Mouse (Mus musculus): ENCODE measurements around the gene Prc1. TPM values are rescaled to one million over a fixed set of nuclear protein-coding genes. Genes with fewer than 3 reads are reported as not detected.
A peak's percentile ranks its signal among the peaks of the same experiment; 100 is the strongest.

Prc1 gene
- total RNA-seq (2014; rRNA removed) (0.74 and 1.5 TPM in 2 replicates), polyA plus RNA-seq (2012; rRNA removed) (0.21 and 0.32 TPM in 2 replicates)

DNA sequence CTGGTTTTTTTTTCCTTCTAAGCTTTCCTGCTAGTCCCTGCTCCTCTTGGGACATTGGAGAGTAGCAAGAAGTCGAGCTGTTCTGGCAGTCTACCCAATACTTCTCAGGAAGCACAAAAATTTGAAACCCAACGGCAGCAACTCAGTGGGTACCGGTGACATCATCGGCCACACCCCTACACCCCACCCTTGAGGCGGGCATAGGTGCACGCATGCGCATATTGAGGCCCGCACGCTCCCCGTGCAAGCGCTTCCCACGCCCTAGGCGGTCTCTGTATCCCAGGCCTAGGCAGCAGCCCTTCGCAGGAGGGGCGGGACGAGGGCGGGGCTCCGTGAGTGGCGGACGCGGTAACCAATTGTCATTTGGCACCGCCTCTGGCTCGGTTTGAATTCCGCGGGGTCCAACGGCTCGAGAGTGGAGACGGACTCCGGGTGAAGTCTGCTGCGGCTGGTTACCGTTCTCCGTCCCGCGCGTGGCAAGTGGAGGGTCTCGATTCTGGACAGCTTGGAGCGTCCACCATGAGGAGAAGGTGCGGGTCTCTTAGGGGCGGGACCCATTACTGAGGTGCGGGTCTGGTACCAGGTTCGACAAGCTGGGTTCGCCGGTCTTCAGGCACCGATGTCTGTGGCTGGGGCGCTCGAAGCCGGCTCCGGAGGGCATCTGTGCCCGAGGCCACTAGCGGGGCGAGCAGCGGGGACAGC is at the start of gene Prc1:
Gene Prc1 (plus strand): TSS at position 389 of the 702 bp plus-strand sequence.
- TF ChIP-seq POLR2A (IDR thresholded peaks at IDR 0.05; ENCODE audit: extremely low read depth, insufficient read depth, low read length) (no peak), CTCF (IDR thresholded peaks at IDR 0.05; ENCODE audit: low read depth, low read length) (no peak)
- Histone ChIP-seq H3K27ac (replicated peaks; ENCODE audit: insufficient read depth, low read depth, low read length) (no peak within 1 kb of the TSS), H3K4me3 (ENCODE audit: insufficient read depth, low read depth, low read length) (peak within 1 kb of the TSS; percentile 68), H3K79me2 (ENCODE audit: control insufficient read depth, insufficient read depth, low read length) (no peaks in the 10 kb centered on the region), H3K36me3 (ENCODE audit: control insufficient read depth, insufficient read depth, low read length) (no peaks in the 10 kb centered on the region), H3K27me3 (ENCODE audit: control insufficient read depth, insufficient read depth, low read length) (no peaks in the 10 kb centered on the region), H3K4me1 (ENCODE audit: control insufficient read depth, insufficient read depth, low read length) (no peaks in the 10 kb centered on the region), H3K9ac (ENCODE audit: low read depth, low read length) (peak within 1 kb of the TSS; percentile 54)
- under 1% methylated on average over 52 of the region's 52 CpGs for WGBS
- peak; percentile 85 for DNase-seq (ENCODE audit: extremely low read depth, low read depth, low spot score)

DNA sequence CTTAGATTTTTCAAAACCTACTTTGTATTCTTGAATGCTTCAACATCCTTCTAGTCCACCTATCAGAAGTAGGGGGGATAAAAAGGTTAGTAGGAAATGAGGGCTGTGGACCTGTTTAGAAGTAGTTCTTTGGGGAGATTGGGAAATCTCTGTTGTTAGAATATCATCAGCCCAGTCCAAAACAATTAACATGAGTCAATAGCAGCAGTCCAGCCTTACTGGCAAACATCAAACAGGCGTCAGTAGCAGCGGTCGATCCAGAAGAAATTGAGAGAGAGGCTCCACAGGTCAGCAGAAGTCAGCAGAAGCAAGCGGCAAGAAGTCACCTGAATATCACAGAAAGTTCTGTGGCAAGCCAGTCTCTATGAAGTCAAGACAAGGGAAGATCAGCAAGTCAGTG is 49.4 kb upstream of the Prc1 start:
- Histone ChIP-seq H3K4me3 (ENCODE audit: insufficient read depth, low read depth, low read length) (no peak overlapping the region), H3K27ac (replicated peaks; ENCODE audit: insufficient read depth, low read depth, low read length) (peak overlapping the region; percentile 68), H3K36me3 (ENCODE audit: control insufficient read depth, insufficient read depth, low read length) (peaks cover 2% of the 10 kb centered on the region; the same call in 1 of the 2 replicates), H3K27me3 (ENCODE audit: control insufficient read depth, insufficient read depth, low read length) (no peaks in the 10 kb centered on the region), H3K9ac (ENCODE audit: low read depth, low read length) (no peak overlapping the region), H3K4me1 (ENCODE audit: control insufficient read depth, insufficient read depth, low read length) (peaks cover 19% of the 10 kb centered on the region), H3K79me2 (ENCODE audit: control insufficient read depth, insufficient read depth, low read length) (no peaks in the 10 kb centered on the region)
- TF ChIP-seq POLR2A (IDR thresholded peaks at IDR 0.05; ENCODE audit: extremely low read depth, insufficient read depth, low read length) = no peak
- TF ChIP-seq CTCF (IDR thresholded peaks at IDR 0.05; ENCODE audit: low read depth, low read length) = no peak
- WGBS = 37% methylated on average over 4 of the region's 4 CpGs
- peak; percentile 91 for DNase-seq (ENCODE audit: extremely low read depth, low read depth, low spot score)

DNA sequence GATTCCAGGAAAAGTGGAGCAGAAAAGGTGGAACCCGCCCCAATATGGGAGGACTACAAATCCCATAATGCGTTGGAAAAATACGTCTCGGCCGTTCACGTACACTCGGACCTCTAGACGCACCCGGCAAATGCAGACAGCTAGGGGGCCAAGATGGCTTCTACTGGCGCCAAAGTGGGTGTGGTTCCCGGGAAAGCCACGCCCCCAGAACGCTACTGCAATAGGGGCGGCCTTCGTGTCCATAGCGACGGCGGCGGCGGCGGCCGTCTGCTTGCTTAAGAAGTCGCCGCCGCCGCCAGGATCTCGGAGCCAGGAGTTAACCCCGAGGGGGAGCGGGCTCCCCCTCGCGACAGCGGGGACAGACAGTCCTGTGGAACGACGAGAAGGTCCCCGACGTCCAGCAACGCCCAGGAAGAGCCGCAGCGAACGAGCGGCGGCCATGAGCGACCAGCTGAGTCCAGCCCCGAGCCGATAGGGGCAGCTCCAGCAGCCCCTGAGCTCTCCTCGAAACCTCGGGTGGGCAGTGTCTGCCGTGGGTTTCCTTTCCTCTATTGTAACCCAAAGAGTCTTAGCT is 48.0 kb upstream of the Prc1 start, which contains the start of gene Ttll13:
Gene Ttll13 (plus strand): TSS at position 229 of the 574 bp plus-strand sequence.
- H3K79me2 ChIP-seq (ENCODE audit: control insufficient read depth, insufficient read depth, low read length) = no peaks in the 10 kb centered on the region
- peak within 1 kb of the TSS; percentile 71 for H3K4me3 ChIP-seq (ENCODE audit: insufficient read depth, low read depth, low read length)
- under 1% methylated on average over 48 of the region's 48 CpGs for WGBS
- H3K9ac ChIP-seq (ENCODE audit: low read depth, low read length) = peak within 1 kb of the TSS; percentile 72
- H3K27me3 ChIP-seq (ENCODE audit: control insufficient read depth, insufficient read depth, low read length) = no peaks in the 10 kb centered on the region
- peaks cover 12% of the 10 kb centered on the region for H3K4me1 ChIP-seq (ENCODE audit: control insufficient read depth, insufficient read depth, low read length)
- no peaks in the 10 kb centered on the region for H3K36me3 ChIP-seq (ENCODE audit: control insufficient read depth, insufficient read depth, low read length)
- DNase-seq (ENCODE audit: extremely low read depth, low read depth, low spot score) = peak; percentile 90
- peak; percentile 49 for TF ChIP-seq CTCF (IDR thresholded peaks at IDR 0.05; ENCODE audit: low read depth, low read length)
- TF ChIP-seq POLR2A (IDR thresholded peaks at IDR 0.05; ENCODE audit: extremely low read depth, insufficient read depth, low read length) = 0 out of 2 replicates have a peak, but pooled peaks have one; percentile 34
- H3K27ac ChIP-seq (replicated peaks; ENCODE audit: insufficient read depth, low read depth, low read length) = peak within 1 kb of the TSS; percentile 75

DNA sequence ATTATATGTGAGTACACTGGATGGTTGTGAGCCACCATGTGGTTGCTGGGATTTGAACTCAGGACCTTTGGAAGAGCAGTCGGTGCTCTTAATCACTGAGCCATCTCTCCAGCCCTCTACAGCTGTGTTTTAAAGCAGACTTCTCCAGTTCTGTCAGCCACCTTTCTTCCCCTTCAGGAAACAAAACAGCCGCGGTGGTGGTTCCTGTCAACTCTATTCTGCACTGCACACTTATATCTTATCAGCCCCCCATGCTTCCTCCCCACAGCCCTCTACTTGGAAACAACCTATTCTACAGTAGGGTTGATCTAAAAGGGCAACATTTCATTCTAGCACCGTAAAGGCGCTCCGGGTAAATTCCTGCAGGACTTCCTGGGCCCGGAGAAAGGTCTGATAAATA is 47.4 kb upstream of the Prc1 start:
- TF ChIP-seq POLR2A (IDR thresholded peaks at IDR 0.05; ENCODE audit: extremely low read depth, insufficient read depth, low read length) (no peak), CTCF (IDR thresholded peaks at IDR 0.05; ENCODE audit: low read depth, low read length) (no peak)
- H3K4me1 ChIP-seq (ENCODE audit: control insufficient read depth, insufficient read depth, low read length) = peaks cover 11% of the 10 kb centered on the region
- H3K27me3 ChIP-seq (ENCODE audit: control insufficient read depth, insufficient read depth, low read length) = no peaks in the 10 kb centered on the region
- no peak overlapping the region for H3K27ac ChIP-seq (replicated peaks; ENCODE audit: insufficient read depth, low read depth, low read length)
- H3K4me3 ChIP-seq (ENCODE audit: insufficient read depth, low read depth, low read length) = no peak overlapping the region
- no peaks in the 10 kb centered on the region for H3K79me2 ChIP-seq (ENCODE audit: control insufficient read depth, insufficient read depth, low read length)
- DNase-seq (ENCODE audit: extremely low read depth, low read depth, low spot score) = no peak
- no peaks in the 10 kb centered on the region for H3K36me3 ChIP-seq (ENCODE audit: control insufficient read depth, insufficient read depth, low read length)
- no peak overlapping the region for H3K9ac ChIP-seq (ENCODE audit: low read depth, low read length)
- WGBS = 61% methylated on average over 7 of the region's 7 CpGs

DNA sequence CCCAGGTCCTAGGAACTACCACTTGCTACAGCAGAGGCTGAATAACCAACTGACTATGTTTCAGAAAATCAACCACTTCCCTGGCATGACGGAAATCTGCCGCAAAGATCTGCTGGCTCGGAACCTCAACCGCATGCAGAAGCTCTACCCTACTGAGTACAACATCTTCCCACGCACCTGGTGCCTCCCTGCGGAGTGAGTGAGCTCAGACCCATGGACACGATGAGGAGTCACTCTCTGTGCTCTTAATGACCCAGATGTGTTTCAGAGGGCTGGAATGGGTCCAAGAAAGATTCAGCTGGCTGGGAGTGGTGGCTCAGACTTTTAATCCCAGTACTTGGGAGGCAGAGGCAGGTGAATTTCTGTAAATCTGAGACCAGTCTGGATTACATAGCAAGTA is 41.8 kb upstream of the Prc1 start:
- TF ChIP-seq POLR2A (IDR thresholded peaks at IDR 0.05; ENCODE audit: extremely low read depth, insufficient read depth, low read length) (no peak), CTCF (IDR thresholded peaks at IDR 0.05; ENCODE audit: low read depth, low read length) (no peak)
- Histone ChIP-seq H3K4me1 (ENCODE audit: control insufficient read depth, insufficient read depth, low read length) (no peaks in the 10 kb centered on the region), H3K4me3 (ENCODE audit: insufficient read depth, low read depth, low read length) (no peak overlapping the region), H3K79me2 (ENCODE audit: control insufficient read depth, insufficient read depth, low read length) (no peaks in the 10 kb centered on the region), H3K36me3 (ENCODE audit: control insufficient read depth, insufficient read depth, low read length) (no peaks in the 10 kb centered on the region), H3K9ac (ENCODE audit: low read depth, low read length) (no peak overlapping the region), H3K27ac (replicated peaks; ENCODE audit: insufficient read depth, low read depth, low read length) (no peak overlapping the region), H3K27me3 (ENCODE audit: control insufficient read depth, insufficient read depth, low read length) (no peaks in the 10 kb centered on the region)
- WGBS = 82% methylated on average over 7 of the region's 7 CpGs
- DNase-seq (ENCODE audit: extremely low read depth, low read depth, low spot score) = no peak

DNA sequence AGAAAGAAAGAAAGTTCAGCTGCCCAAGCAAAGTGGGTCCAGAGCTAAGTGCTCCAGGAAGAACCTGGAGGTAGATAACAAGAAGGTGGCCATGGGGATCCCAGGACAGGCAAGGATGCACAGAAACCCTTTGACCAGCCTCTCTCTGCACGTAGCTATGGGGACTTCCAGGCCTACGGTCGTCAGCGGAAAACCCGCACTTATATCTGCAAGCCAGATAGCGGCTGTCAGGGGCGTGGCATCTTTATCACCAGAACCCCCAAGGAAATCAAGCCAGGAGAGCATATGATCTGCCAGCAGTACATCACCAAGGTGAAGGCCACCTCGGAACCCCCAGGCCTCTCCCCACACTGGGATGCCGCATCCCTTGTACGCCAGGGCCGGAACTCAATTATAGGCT is 41.4 kb upstream of the Prc1 start:
- no peaks in the 10 kb centered on the region for H3K27me3 ChIP-seq (ENCODE audit: control insufficient read depth, insufficient read depth, low read length)
- TF ChIP-seq CTCF (IDR thresholded peaks at IDR 0.05; ENCODE audit: low read depth, low read length) = no peak
- TF ChIP-seq POLR2A (IDR thresholded peaks at IDR 0.05; ENCODE audit: extremely low read depth, insufficient read depth, low read length) = no peak
- no peak overlapping the region for H3K9ac ChIP-seq (ENCODE audit: low read depth, low read length)
- H3K79me2 ChIP-seq (ENCODE audit: control insufficient read depth, insufficient read depth, low read length) = no peaks in the 10 kb centered on the region
- no peak overlapping the region for H3K4me3 ChIP-seq (ENCODE audit: insufficient read depth, low read depth, low read length)
- 84% methylated on average over 11 of the region's 11 CpGs for WGBS
- no peak overlapping the region for H3K27ac ChIP-seq (replicated peaks; ENCODE audit: insufficient read depth, low read depth, low read length)
- no peak for DNase-seq (ENCODE audit: extremely low read depth, low read depth, low spot score)
- no peaks in the 10 kb centered on the region for H3K4me1 ChIP-seq (ENCODE audit: control insufficient read depth, insufficient read depth, low read length)
- H3K36me3 ChIP-seq (ENCODE audit: control insufficient read depth, insufficient read depth, low read length) = no peaks in the 10 kb centered on the region
